Mouse (Mus musculus): ENCODE measurements around the gene Kdsr. TPM values are rescaled to one million over a fixed set of nuclear protein-coding genes. Genes with fewer than 3 reads are reported as not detected.
A peak's percentile ranks its signal among the peaks of the same experiment; 100 is the strongest.

Kdsr gene
- polyA plus RNA-seq, 1 experiment from 2014 or later = 18.3 TPM

GRCm38 (mm10) chr1:106748555-106749315, 10.8 kb downstream of the Kdsr start:
- Histone ChIP-seq H3K9me3 (ENCODE audit: control insufficient read depth, low read length) (no peaks in the 10 kb centered on the region), H3K27ac (replicated peaks) (no peak overlapping the region), H3K4me1 (replicated peaks; ENCODE audit: control insufficient read depth, insufficient read depth) (no peaks in the 10 kb centered on the region), H3K36me3 (ENCODE audit: control insufficient read depth, insufficient read depth, low read length) (peaks cover 12% of the 10 kb centered on the region), H3K4me3 (ENCODE audit: low read depth, low read length) (no peak overlapping the region), H3K4me2 (replicated peaks; ENCODE audit: low read depth) (no peak overlapping the region), H3K27me3 (ENCODE audit: control insufficient read depth, insufficient read depth, low read length) (no peaks in the 10 kb centered on the region), H3K9ac (ENCODE audit: low read length) (no peak overlapping the region)
- TF ChIP-seq EP300 (optimal IDR thresholded peaks at IDR 0.05) (no peak), CTCF (IDR thresholded peaks at IDR 0.05; ENCODE audit: low read depth) (no peak)
- DNase-seq (ENCODE audit: low spot score) (no peak), ATAC-seq (ENCODE audit: low FRiP score, low TSS enrichment) (no peak)
- 90% methylated on average over 6 of the region's 6 CpGs for WGBS

GRCm38 (mm10) chr1:106742980-106743379, 16.5 kb downstream of the Kdsr start:
- WGBS = 89% methylated on average over 6 of the region's 6 CpGs
- Histone ChIP-seq H3K4me2 (replicated peaks; ENCODE audit: low read depth) (no peak overlapping the region), H3K4me3 (ENCODE audit: low read depth, low read length) (no peak overlapping the region), H3K4me1 (replicated peaks; ENCODE audit: control insufficient read depth, insufficient read depth) (no peaks in the 10 kb centered on the region), H3K27me3 (ENCODE audit: control insufficient read depth, insufficient read depth, low read length) (no peaks in the 10 kb centered on the region), H3K36me3 (ENCODE audit: control insufficient read depth, insufficient read depth, low read length) (peaks cover 7% of the 10 kb centered on the region; the same call in 1 of the 2 replicates), H3K9ac (ENCODE audit: low read length) (no peak overlapping the region), H3K9me3 (ENCODE audit: control insufficient read depth, low read length) (no peaks in the 10 kb centered on the region), H3K27ac (replicated peaks) (no peak overlapping the region)
- no peak for TF ChIP-seq EP300 (optimal IDR thresholded peaks at IDR 0.05)
- no peak for TF ChIP-seq CTCF (IDR thresholded peaks at IDR 0.05; ENCODE audit: low read depth)
- ATAC-seq (ENCODE audit: low FRiP score, low TSS enrichment) = no peak
- DNase-seq (ENCODE audit: low spot score) = no peak

GRCm38 (mm10) chr1:106740735-106741134, 18.8 kb downstream of the Kdsr start:
- H3K36me3 ChIP-seq (ENCODE audit: control insufficient read depth, insufficient read depth, low read length) = no peaks in the 10 kb centered on the region
- no peak overlapping the region for H3K4me3 ChIP-seq (ENCODE audit: low read depth, low read length)
- WGBS = 91% methylated on average over 4 of the region's 4 CpGs
- H3K27me3 ChIP-seq (ENCODE audit: control insufficient read depth, insufficient read depth, low read length) = no peaks in the 10 kb centered on the region
- H3K27ac ChIP-seq (replicated peaks) = no peak overlapping the region
- DNase-seq (ENCODE audit: low spot score) (no peak), ATAC-seq (ENCODE audit: low FRiP score, low TSS enrichment) (no peak)
- TF ChIP-seq EP300 (optimal IDR thresholded peaks at IDR 0.05) = no peak
- no peak for TF ChIP-seq CTCF (IDR thresholded peaks at IDR 0.05; ENCODE audit: low read depth)
- no peaks in the 10 kb centered on the region for H3K4me1 ChIP-seq (replicated peaks; ENCODE audit: control insufficient read depth, insufficient read depth)
- no peak overlapping the region for H3K9ac ChIP-seq (ENCODE audit: low read length)
- H3K4me2 ChIP-seq (replicated peaks; ENCODE audit: low read depth) = no peak overlapping the region
- no peaks in the 10 kb centered on the region for H3K9me3 ChIP-seq (ENCODE audit: control insufficient read depth, low read length)

GRCm38 (mm10) chr1:106739810-106740209, 19.7 kb downstream of the Kdsr start:
- H3K9ac ChIP-seq (ENCODE audit: low read length) = no peak overlapping the region
- H3K27me3 ChIP-seq (ENCODE audit: control insufficient read depth, insufficient read depth, low read length) = no peaks in the 10 kb centered on the region
- DNase-seq (ENCODE audit: low spot score) (no peak), ATAC-seq (ENCODE audit: low FRiP score, low TSS enrichment) (no peak)
- H3K4me3 ChIP-seq (ENCODE audit: low read depth, low read length) = no peak overlapping the region
- 94% methylated on average over 5 of the region's 5 CpGs for WGBS
- no peaks in the 10 kb centered on the region for H3K9me3 ChIP-seq (ENCODE audit: control insufficient read depth, low read length)
- no peaks in the 10 kb centered on the region for H3K36me3 ChIP-seq (ENCODE audit: control insufficient read depth, insufficient read depth, low read length)
- H3K27ac ChIP-seq (replicated peaks) = no peak overlapping the region
- TF ChIP-seq CTCF (IDR thresholded peaks at IDR 0.05; ENCODE audit: low read depth) = no peak
- no peak for TF ChIP-seq EP300 (optimal IDR thresholded peaks at IDR 0.05)
- H3K4me1 ChIP-seq (replicated peaks; ENCODE audit: control insufficient read depth, insufficient read depth) = no peaks in the 10 kb centered on the region
- H3K4me2 ChIP-seq (replicated peaks; ENCODE audit: low read depth) = no peak overlapping the region

- WGBS = 83% methylated on average over 3 of the region's 3 CpGs
- no peaks in the 10 kb centered on the region for H3K36me3 ChIP-seq (ENCODE audit: control insufficient read depth, insufficient read depth, low read length)
- H3K9ac ChIP-seq (ENCODE audit: low read length) = no peak overlapping the region
- no peak overlapping the region for H3K4me3 ChIP-seq (ENCODE audit: low read depth, low read length)
- H3K27me3 ChIP-seq (ENCODE audit: control insufficient read depth, insufficient read depth, low read length) = no peaks in the 10 kb centered on the region
- TF ChIP-seq CTCF (IDR thresholded peaks at IDR 0.05; ENCODE audit: low read depth) (peak; percentile 67), EP300 (optimal IDR thresholded peaks at IDR 0.05) (no peak)
- H3K9me3 ChIP-seq (ENCODE audit: control insufficient read depth, low read length) = no peaks in the 10 kb centered on the region
- ATAC-seq (ENCODE audit: low FRiP score, low TSS enrichment) = no peak
- H3K4me1 ChIP-seq (replicated peaks; ENCODE audit: control insufficient read depth, insufficient read depth) = no peaks in the 10 kb centered on the region
- DNase-seq (ENCODE audit: low spot score) = no peak
- no peak overlapping the region for H3K4me2 ChIP-seq (replicated peaks; ENCODE audit: low read depth)
- H3K27ac ChIP-seq (replicated peaks) = no peak overlapping the region
Observed at GRCm38 (mm10) chr1:106738092-106738491, 21.4 kb downstream of the Kdsr start.

GRCm38 (mm10) chr1:106736211-106736610, 23.3 kb downstream of the Kdsr start:
- DNase-seq (ENCODE audit: low spot score) = no peak
- ATAC-seq (ENCODE audit: low FRiP score, low TSS enrichment) = no peak
- Histone ChIP-seq H3K9ac (ENCODE audit: low read length) (no peak overlapping the region), H3K4me1 (replicated peaks; ENCODE audit: control insufficient read depth, insufficient read depth) (no peaks in the 10 kb centered on the region), H3K9me3 (ENCODE audit: control insufficient read depth, low read length) (no peaks in the 10 kb centered on the region), H3K27ac (replicated peaks) (no peak overlapping the region), H3K4me3 (ENCODE audit: low read depth, low read length) (no peak overlapping the region), H3K4me2 (replicated peaks; ENCODE audit: low read depth) (no peak overlapping the region), H3K27me3 (ENCODE audit: control insufficient read depth, insufficient read depth, low read length) (no peaks in the 10 kb centered on the region), H3K36me3 (ENCODE audit: control insufficient read depth, insufficient read depth, low read length) (no peaks in the 10 kb centered on the region)
- TF ChIP-seq EP300 (optimal IDR thresholded peaks at IDR 0.05) (no peak), CTCF (IDR thresholded peaks at IDR 0.05; ENCODE audit: low read depth) (no peak)
- WGBS = 92% methylated on average over 8 of the region's 8 CpGs

Measured in stomach, postnatal 0 days (tissue).